Mouse (Mus musculus) left cerebral cortex, adult 8-10 months (tissue): ENCODE results near the gene Trp53bp2. TPM values are rescaled to one million over a fixed set of nuclear protein-coding genes. Genes with fewer than 3 reads are reported as not detected.

ENCODE experiments used
- DNase-seq, 2 experiments: peaks; one replicate each; pipeline ENCODE4 v3.0.0; 2022; ENCODE audit warnings: low spot score in 2 of 2
- total RNA-seq, 4 experiments: library from RNA; stranded (reverse); gene quantifications; 2 replicates each; pipeline ENCODE4 v1.2.4; 2022

Gene Trp53bp2
- total RNA-seq, 4 experiments from 2014 or later: 23.8 to 34.0 (median 26.8) TPM

- DNase-seq: no peak
Measured at GRCm38 (mm10) chr1:182460291-182461244, 51.6 kb downstream of the Trp53bp2 start.

GRCm38 (mm10) chr1:182461261-182461660, 52.3 kb downstream of the Trp53bp2 start:
- no peak for DNase-seq

GRCm38 (mm10) chr1:182461813-182462212, 52.8 kb downstream of the Trp53bp2 start:
- peak in 1 of 2 experiments; percentile 31 for DNase-seq

GRCm38 (mm10) chr1:182465309-182465708, 56.3 kb downstream of the Trp53bp2 start:
- no peak for DNase-seq

- DNase-seq: no peak
Measured at GRCm38 (mm10) chr1:182465978-182466377, 57.0 kb downstream of the Trp53bp2 start.

GRCm38 (mm10) chr1:182475005-182475796, 66.2 kb downstream of the Trp53bp2 start:
- DNase-seq: peak in 1 of 2 experiments; percentile 79

GRCm38 (mm10) chr1:182478935-182479334, 70.0 kb downstream of the Trp53bp2 start:
- DNase-seq: no peak

- no peak for DNase-seq
Measured at GRCm38 (mm10) chr1:182481138-182481537, 72.2 kb downstream of the Trp53bp2 start.

- no peak for DNase-seq
Measured at GRCm38 (mm10) chr1:182481646-182482295, 72.8 kb downstream of the Trp53bp2 start.

GRCm38 (mm10) chr1:182482991-182483909, 74.3 kb downstream of the Trp53bp2 start:
- DNase-seq: peak in 1 of 2 experiments; percentile 63

- DNase-seq: peak in 1 of 2 experiments; percentile 62
Measured at GRCm38 (mm10) chr1:182483910-182484274, 74.9 kb downstream of the Trp53bp2 start.

- no peak for DNase-seq
Measured at GRCm38 (mm10) chr1:182488503-182488902, 79.5 kb downstream of the Trp53bp2 start.

- peak; percentile 82 to 94 for DNase-seq
Measured at GRCm38 (mm10) chr1:182489803-182490452, 81.0 kb downstream of the Trp53bp2 start.

GRCm38 (mm10) chr1:182490568-182490967, 81.6 kb downstream of the Trp53bp2 start:
- DNase-seq: no peak

- DNase-seq: no peak
Measured at GRCm38 (mm10) chr1:182491839-182492238, 82.9 kb downstream of the Trp53bp2 start.

GRCm38 (mm10) chr1:182494285-182495145, 85.5 kb downstream of the Trp53bp2 start:
- DNase-seq: no peak

GRCm38 (mm10) chr1:182496685-182497084, 87.7 kb downstream of the Trp53bp2 start:
- no peak for DNase-seq

GRCm38 (mm10) chr1:182497736-182498135, 88.8 kb downstream of the Trp53bp2 start:
- no peak for DNase-seq
